Mouse (Mus musculus) kidney, adult 11 months (tissue): ENCODE measurements around the gene Kbtbd2.

Experiments used
- DNase-seq: peaks from one replicate; pipeline ENCODE4 v3.0.0; 2022

Gene Kbtbd2

DNA sequence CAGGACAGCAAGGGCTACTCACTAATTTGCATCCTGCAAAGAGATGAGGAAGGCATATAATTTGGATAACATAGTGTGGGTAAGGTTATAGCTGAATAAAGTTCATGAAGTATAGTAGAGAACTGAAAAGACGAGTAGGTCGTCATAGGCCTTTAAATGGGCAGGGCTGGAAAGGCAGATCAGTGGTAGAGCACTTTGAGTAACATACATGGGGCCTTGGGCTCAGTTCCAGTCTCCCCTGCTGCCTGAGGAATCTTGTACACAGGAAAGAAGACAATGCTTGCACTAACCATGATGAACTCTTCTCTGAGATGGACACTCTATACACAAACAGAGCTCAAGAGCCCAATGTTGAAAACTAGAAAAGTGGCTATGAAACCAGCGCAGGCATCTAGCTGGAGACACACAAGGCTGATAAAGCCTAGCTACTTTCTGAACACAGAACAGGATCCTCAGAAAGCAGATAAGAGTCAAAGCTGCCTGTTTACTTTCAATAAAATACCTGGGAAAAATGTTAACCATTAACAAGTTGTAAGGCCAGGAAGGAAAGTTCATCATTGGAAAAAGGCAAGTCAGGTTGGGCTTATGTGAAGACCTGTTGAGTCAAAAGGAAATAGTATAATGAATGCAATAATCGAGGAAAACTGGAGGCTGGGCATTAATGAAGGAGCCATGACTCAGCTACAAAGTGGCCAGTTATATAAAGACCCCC lies 13.9 kb downstream of the Kbtbd2 start:
- DNase-seq: no peak

DNA sequence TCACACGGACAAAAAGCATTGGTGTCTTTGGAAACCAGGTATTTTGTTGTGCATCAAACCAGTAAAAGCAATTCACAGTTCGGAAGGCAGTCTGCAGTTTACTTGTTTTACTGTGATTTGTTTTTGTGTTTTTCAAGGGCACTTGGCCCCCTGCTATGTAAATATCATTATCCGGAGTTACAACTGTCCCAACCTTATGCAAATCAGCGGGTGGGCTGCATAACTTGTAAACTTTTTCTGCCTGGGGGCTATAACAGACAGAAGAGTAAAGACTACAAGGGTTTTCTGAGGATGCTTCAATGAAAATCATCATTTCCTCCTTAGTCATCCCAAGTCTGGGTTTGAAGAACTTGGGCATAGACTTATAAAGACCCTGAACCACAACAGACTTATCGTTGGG lies 18.0 kb downstream of the Kbtbd2 start:
- no peak for DNase-seq

DNA sequence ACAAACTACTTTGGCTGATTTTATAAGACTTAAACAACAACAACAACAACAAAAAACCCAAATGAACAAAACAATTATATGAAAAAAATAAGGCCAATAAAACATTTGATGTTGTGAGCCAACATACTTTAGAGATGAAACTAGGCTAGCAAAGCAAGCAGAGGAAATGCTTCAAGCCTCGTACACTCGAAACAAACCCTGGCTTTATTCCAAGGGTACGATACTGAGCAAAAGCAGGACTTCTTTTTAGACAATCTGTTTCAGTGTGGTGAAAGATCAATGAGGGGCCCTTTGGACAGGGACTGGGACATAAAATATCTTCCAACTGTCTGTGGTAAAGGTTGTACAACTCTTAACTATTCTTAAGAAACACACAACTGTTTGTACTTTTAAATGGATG lies 21.8 kb downstream of the Kbtbd2 start:
- no peak for DNase-seq

DNA sequence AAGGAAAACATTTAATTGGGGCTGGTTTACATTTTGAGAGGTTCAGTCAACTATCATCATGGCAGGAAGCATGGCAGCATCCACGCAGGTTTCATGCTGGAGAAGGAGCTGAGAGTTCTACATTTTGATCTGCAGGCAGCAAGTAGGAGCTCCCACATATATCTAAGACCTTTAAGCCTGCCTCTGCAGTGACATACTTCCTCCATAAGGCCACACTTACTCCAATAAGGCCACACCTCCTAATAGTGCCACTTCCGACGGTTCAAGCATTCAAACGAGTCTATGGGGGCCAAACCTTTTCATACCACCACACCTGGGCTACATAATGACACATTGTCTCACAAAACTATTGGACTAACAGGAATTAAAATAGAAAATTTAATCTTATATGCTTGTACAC lies 31.9 kb downstream of the Kbtbd2 start:
- DNase-seq: no peak

DNA sequence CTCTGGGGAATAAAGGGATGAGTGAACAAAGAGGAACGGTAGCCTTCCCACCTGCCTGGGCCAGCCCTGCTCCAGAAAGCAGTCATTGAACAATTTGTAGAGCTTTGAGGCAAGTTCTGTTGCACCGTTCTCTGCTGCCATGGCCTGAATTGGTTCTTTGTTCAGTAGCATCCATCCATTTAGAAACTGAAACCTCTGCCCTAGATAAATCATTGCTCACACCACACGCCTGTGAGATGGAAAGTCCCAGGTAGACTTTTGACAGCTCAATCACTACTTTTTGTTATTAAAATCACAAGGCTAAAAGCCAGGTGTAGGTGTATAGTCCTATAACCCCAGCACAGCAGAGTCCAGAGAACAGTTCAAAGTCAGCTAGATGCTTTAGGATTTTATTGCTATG lies 32.3 kb downstream of the Kbtbd2 start:
- no peak for DNase-seq

DNA sequence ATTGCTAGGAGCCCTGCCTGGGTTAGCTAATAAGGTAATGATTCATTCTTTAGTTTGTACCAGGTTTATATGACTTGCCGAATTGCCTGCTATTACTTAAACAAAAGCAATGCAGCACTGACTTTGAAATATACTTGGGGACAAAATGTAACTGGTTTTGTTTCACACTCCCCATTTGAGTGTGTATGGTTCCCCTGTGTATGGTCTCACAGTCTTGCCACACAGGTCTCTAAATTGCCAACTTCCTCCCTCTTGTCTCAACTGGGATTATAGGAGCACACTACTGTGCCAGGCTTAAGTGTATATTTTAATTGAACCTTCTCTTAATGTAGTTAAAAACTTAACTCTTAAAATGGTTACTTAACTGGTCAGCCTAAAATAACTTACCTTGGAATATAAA lies 38.3 kb downstream of the Kbtbd2 start:
- no peak for DNase-seq

DNA sequence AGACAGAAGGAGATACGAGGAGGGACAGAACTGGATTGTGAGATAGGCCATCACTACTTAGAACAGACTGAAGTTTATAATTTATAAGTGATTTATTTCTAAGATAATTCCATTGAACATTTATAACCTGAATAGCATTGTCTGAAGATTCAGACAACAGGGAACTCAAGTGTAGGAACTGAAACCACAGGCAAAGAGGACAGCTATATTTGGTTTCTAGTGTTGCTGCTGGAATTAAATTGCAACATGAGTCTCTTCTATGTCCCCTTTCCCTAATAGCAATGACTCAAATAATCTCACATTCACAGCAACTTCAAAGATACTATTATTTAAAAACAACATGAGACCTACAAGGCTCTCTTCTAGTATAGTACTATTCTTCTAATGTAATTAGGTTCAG lies 41.5 kb downstream of the Kbtbd2 start:
- DNase-seq: no peak

DNA sequence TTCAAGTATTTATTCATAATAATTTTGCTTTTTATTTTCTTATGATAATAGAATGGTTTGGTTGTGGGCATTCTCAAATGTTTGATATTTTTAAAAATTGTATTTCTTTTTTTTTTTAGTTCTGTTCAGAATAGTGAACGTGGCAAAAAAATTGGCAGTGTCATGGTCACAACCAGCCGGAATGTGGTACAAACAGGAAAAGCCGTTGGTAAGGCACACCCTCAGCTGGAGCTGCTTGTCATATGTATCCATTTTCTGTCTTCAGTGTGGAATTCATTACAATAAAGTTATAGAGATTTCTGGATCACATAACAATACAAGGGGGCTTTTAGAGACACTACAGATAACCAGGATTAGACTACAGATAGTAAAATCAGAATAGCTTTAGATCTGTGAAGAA lies 43.9 kb downstream of the Kbtbd2 start:
- no peak for DNase-seq

DNA sequence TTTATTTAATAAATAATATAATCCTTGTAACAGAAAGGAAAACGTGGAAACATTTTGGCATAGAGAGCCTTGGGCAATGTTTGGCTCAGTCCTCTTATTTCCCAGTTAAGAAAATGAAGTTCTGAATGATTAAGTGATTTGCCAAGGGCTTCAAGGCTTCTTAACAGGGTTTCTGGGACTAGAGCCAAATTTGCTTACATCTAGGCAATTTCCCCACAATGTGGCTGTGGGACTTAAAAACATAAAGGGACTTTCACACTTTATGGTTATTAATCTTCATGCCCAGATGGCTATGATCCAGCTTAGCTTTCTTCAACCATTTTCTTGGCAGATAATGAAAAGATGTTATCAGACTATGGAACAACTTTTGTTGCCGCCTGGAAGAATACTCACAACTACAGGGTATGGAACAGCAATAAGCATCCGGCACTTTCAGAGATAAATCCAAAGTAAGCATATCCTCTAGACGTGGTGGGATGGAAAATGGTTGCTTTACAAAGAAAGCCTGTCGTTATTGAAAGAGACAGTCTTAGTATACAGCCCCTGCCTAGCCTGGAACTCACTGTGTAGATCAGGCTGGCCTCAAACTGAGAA lies 51.6 kb downstream of the Kbtbd2 start:
- no peak for DNase-seq

DNA sequence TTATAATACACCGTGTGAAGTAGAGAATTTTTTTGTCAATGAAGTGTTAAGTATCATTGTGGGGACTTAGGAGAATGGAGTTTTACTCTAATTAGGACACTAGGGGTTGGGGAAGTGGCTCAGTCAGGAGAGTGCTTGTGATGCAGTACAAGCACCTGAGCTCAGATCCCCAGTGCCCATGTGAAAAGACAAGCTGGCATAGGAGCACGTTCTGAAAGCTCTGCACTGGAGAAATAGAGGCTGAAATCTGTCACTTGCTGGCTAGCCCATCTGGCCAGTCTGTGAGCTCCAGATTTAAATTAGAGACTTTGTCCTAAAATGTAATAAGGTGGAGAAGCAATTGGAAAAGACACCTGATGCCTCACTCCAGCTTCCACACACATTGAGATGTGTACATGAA lies 65.1 kb downstream of the Kbtbd2 start:
- no peak for DNase-seq
